Mouse (Mus musculus) c-Kit-positive CD71-positive TER-119-negative erythroid progenitor cells, embryonic 14.5 days (primary cell): ENCODE data around the gene Slc9b1.

ENCODE experiments used
- DNase-seq: peaks from one replicate; pipeline ENCODE4 v3.0.0-alpha.2; 2013; ENCODE audit warnings: low read depth

Slc9b1 gene

DNA sequence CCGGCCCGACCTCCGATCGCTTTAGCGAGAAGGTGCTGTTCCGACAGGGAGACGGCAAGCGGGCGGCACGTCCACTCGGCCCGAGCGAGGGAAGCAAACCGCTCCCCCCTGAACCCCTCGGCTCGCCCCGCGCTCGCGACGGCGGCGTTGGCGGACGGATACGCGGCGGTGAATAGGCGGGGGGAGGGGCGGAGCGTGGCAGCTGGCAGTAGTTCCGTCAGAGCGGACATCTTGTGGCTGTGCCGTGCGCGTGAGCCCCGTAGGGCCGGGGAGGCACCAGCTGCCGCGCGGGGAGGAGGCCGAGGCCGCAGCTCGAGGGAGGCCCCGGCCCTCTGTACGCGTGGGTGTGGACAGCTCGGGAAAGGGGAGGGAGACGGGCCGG is 90.7 kb downstream of the Slc9b1 start:
- DNase-seq = peak; percentile 68

DNA sequence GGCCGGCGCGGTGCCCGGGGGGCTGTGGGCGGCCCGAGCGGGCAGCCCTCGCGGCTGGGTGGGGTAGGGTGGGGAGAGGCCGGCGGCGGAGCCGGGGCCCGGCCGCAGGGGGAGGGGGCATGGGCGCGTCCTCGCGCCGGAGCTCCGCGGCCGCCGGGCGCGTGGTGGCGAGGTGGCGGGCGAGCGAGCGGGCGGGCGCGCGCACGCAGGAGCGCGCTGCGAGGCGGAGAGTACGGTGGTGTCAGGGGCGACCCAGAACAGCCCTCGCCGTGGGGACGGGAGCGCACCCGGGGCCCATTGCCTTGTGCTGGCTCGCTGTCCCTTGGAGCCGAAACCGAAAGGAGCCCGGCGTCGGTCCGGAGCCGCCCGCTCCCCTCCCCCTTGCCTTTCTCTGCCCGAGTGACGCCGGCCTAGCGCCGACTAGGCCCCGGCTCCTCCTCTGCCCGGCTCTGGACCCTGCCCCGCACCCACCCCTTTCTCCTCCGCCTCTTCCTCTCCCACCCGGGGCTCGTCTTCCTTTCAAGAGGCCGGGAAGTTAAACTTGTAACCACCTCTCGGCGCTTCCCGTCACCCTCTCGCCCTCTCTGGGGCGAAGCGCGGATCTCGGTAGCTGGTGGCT is 91.2 kb downstream of the Slc9b1 start:
- DNase-seq = peak; percentile 48

DNA sequence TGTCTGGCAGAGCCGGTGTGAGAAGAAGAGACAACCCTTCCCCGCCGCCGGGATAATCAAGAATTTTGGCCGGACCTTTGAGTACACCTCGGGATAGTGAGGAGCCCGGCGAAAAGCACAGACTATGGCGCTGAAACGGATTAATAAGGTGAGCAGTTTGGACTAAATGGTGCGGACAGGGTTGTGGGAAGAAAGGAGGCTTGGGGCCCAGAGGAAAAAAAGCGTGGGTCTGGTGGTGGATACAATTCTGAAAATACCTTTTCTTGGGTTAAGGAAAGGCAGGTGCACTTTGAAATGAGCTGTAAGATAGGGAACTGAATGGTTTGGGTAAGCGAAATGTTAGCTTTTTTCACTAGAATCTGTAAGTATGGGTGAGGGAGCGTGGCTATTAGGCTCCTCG is 91.8 kb downstream of the Slc9b1 start:
- no peak for DNase-seq

DNA sequence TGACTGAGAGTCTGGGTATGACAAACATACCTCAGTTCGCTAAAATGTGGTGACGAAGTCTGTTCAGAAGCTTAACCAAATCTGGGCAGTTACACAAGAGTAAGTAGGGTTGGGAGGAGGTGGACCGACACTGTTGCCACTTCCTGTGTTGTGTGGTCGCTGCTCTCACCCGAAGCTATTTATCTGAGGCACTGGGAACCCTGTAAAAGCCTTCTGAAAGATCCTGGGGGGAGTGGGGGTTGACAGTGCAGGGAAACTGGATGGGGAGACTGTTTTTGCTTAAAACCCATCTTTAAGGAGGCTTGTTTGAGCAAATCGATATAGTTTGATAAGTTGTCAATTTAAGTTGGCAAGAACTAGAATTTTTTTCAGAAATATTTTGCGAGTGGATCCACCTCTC is 92.4 kb downstream of the Slc9b1 start:
- peak; percentile 55 for DNase-seq

DNA sequence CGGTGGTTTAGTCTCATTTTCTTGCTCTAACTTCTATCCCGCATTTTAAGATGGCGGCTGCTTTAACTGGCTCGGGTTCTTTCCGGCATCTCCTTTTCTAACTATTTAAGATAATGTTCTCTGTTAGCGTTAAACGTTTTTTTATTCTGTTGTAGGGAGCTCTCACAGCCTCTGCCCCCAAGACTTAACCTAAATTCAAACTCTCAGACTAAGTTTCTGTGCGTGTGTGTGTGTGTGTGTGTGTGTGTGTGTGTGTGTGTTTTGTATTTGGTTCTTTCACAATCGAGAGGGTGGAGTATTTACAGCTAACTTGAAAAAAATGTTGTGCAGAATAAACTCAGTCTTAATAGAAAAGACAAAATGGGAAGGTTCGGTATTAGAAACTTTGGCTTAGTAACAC is 92.8 kb downstream of the Slc9b1 start:
- DNase-seq = no peak

DNA sequence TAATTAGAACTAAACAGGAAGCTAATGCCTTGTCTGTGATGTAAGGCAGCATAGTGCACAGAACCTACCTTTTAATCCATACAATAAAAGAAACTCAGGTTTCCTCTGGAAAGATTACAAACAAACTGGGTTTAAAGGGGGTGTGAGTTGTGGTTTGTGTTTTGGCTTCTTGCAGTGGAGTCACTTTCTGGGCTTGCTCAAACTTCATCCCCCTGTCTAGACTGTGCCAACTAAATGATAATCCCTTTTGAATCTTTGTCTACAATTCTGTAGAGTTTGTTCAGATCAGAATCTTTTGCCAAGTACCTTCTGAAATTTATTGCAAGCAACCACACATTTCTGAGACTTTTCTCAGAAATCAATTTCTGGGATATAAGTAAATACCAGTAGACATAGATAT is 97.1 kb downstream of the Slc9b1 start:
- DNase-seq = no peak
